In the genomic region with DNA sequence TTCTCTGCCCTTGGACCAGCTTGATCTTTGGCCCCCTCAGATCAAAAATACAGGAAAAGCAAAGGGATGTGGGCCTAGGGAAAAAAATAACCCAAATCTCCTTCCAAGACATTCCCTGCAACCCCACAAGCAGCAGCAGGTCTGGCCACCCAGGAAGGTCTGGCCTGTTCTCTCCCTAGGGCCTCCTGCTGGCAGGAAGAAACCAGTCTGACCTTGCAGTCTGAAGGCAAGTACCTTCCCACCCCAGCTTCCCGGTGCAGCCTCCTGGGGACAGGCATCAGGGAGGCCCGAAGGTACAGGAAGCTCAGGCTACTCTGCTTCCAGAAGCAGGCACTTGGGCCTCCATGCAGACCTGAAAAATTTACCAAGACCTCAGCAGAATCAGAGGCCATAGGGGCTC, we compare ENCODE assay signal across 29 mouse cellular contexts.
DNase-seq lines count a peak whose midpoint lies in the region; ATAC-seq and TF ChIP-seq lines count a peak whose summit lies in the region.
"Had no signal": no experiment of that assay in that cellular context is flagged by ENCODE, and none has a peak within 500 bp of the region (broad histone marks: within the 10 kb centered on the region; RNA-seq: fewer than 3 reads in every experiment).

No protein-coding gene starts in this region.

- no peak for DNase-seq in forebrain, postnatal 0 days
- no peak for DNase-seq in limb, embryonic 10.5 days (ENCODE audit: low spot score)
- DNase-seq in testis, postnatal 10 days (ENCODE audit: low spot score) = peak; percentile 63
- DNase-seq in testis, postnatal 14 days (ENCODE audit: low spot score) = no peak
- DNase-seq in frontal cortex, postnatal 14 days (ENCODE audit: low spot score in 2 of 2) = no peak
- DNase-seq: adrenal gland, adult 8-10 months; cerebellum, adult 11 months; cerebellum, adult 9-10 months; cerebellum, postnatal 36 days; gastrocnemius, postnatal 10 days; heart, postnatal 10 days; kidney, adult 2 months; kidney, postnatal 36 days; liver, postnatal 0 days; lung, postnatal 4 days; right cerebral cortex, adult 18-20 months; spleen, adult 18-20 months; thymus, postnatal 4 days had no signal

- no peak for TF ChIP-seq CTCF in forebrain, postnatal 0 days (IDR thresholded peaks at IDR 0.05; ENCODE audit: low read depth)

- WGBS in forebrain, embryonic 12.5 days = 55% methylated on average over 2 of the region's 2 CpGs
- WGBS in forebrain, postnatal 0 days = 53% methylated on average over 2 of the region's 2 CpGs
- 26% methylated on average over 2 of the region's 2 CpGs for WGBS in limb, embryonic 12.5 days
- 57% methylated on average over 2 of the region's 2 CpGs for WGBS in limb, embryonic 10.5 days

- H3K9ac ChIP-seq in forebrain, embryonic 12.5 days = no peak overlapping the region
- H3K9ac ChIP-seq in forebrain, postnatal 0 days = no peak overlapping the region
- H3K9ac ChIP-seq in limb, embryonic 12.5 days (replicated peaks) = no peak overlapping the region
- H3K9ac ChIP-seq: embryonic facial prominence, embryonic 12.5 days; heart, embryonic 13.5 days; intestine, embryonic 15.5 days; liver, embryonic 12.5 days; liver, postnatal 0 days had no signal

- H3K36me3 ChIP-seq in forebrain, embryonic 12.5 days (replicated peaks) = no peaks in the 10 kb centered on the region
- no peaks in the 10 kb centered on the region for H3K36me3 ChIP-seq in forebrain, postnatal 0 days (ENCODE audit: insufficient read depth)
- no peaks in the 10 kb centered on the region for H3K36me3 ChIP-seq in limb, embryonic 12.5 days
- no peaks in the 10 kb centered on the region for H3K36me3 ChIP-seq in limb, embryonic 10.5 days
- H3K36me3 ChIP-seq: embryonic facial prominence, embryonic 12.5 days; forebrain, embryonic 10.5 days; heart, embryonic 13.5 days; intestine, embryonic 15.5 days; liver, embryonic 12.5 days had no signal

- no peak for ATAC-seq in forebrain, embryonic 12.5 days (ENCODE audit: low FRiP score)
- ATAC-seq in forebrain, postnatal 0 days = no peak
- ATAC-seq in limb, embryonic 12.5 days (ENCODE audit: insufficient number of reproducible peaks, insufficient read depth, low FRiP score, low TSS enrichment, low read depth) = no peak
- ATAC-seq: CD4-positive, CD25-positive, alpha-beta regulatory T cell, adult 4 months; intestine, embryonic 15.5 days; liver, embryonic 12.5 days; liver, postnatal 0 days had no signal

- peak overlapping the region; percentile 42; the same call in 1 of the 2 replicates for H3K27ac ChIP-seq in forebrain, embryonic 12.5 days
- H3K27ac ChIP-seq in forebrain, postnatal 0 days (ENCODE audit: low read depth, low read length) = no peak overlapping the region
- H3K27ac ChIP-seq in limb, embryonic 12.5 days = 0 out of 2 replicates have a peak overlapping the region, but pooled peaks have one; percentile 4
- H3K27ac ChIP-seq in limb, embryonic 10.5 days = no peak overlapping the region
- H3K27ac ChIP-seq: embryonic facial prominence, embryonic 12.5 days; heart, embryonic 13.5 days; liver, embryonic 12.5 days had no signal

- H3K27me3 ChIP-seq in forebrain, embryonic 12.5 days = peaks cover 63% of the 10 kb centered on the region
- peaks cover 10% of the 10 kb centered on the region; the same call in 1 of the 2 replicates for H3K27me3 ChIP-seq in forebrain, postnatal 0 days (ENCODE audit: insufficient read depth, low read length)
- H3K27me3 ChIP-seq in limb, embryonic 12.5 days = peaks cover 21% of the 10 kb centered on the region
- H3K27me3 ChIP-seq in limb, embryonic 10.5 days (ENCODE audit: low read depth, poor library complexity, severe bottlenecking) = peaks cover 11% of the 10 kb centered on the region; the same call in 1 of the 2 replicates
- H3K27me3 ChIP-seq: intestine, embryonic 15.5 days had no signal

- H3K9me3 ChIP-seq in forebrain, embryonic 12.5 days = no peaks in the 10 kb centered on the region
- no peaks in the 10 kb centered on the region for H3K9me3 ChIP-seq in forebrain, postnatal 0 days (ENCODE audit: low read length)
- H3K9me3 ChIP-seq in limb, embryonic 12.5 days = no peaks in the 10 kb centered on the region
- H3K9me3 ChIP-seq in limb, embryonic 10.5 days (replicated peaks) = no peaks in the 10 kb centered on the region
- H3K9me3 ChIP-seq: embryonic facial prominence, embryonic 12.5 days; forebrain, embryonic 10.5 days; heart, embryonic 13.5 days; intestine, embryonic 15.5 days; liver, embryonic 12.5 days had no signal

- H3K4me2 ChIP-seq in forebrain, embryonic 12.5 days = no peak overlapping the region
- no peak overlapping the region for H3K4me2 ChIP-seq in forebrain, postnatal 0 days (ENCODE audit: low read depth)
- H3K4me2 ChIP-seq in limb, embryonic 12.5 days = no peak overlapping the region
- H3K4me2 ChIP-seq: embryonic facial prominence, embryonic 12.5 days; heart, embryonic 13.5 days; intestine, embryonic 15.5 days; liver, embryonic 12.5 days had no signal

- H3K4me3 ChIP-seq in forebrain, embryonic 12.5 days (replicated peaks) = no peak overlapping the region
- no peak overlapping the region for H3K4me3 ChIP-seq in forebrain, postnatal 0 days (ENCODE audit: low read depth, low read length)
- H3K4me3 ChIP-seq in limb, embryonic 12.5 days (replicated peaks) = no peak overlapping the region
- H3K4me3 ChIP-seq in limb, embryonic 10.5 days = no peak overlapping the region
- H3K4me3 ChIP-seq: embryonic facial prominence, embryonic 12.5 days; forebrain, embryonic 10.5 days; heart, embryonic 13.5 days; intestine, embryonic 15.5 days; layer of hippocampus, adult 2 months; left cerebral cortex, adult 2 months; liver, embryonic 12.5 days; megakaryocyte, embryonic 14.5 days had no signal

- H3K4me1 ChIP-seq in forebrain, embryonic 12.5 days = peaks cover 17% of the 10 kb centered on the region
- H3K4me1 ChIP-seq in forebrain, postnatal 0 days (ENCODE audit: insufficient read depth) = 0 out of 2 replicates have a peak, but pooled peaks cover 9% of the 10 kb centered on the region
- peaks cover 14% of the 10 kb centered on the region for H3K4me1 ChIP-seq in limb, embryonic 12.5 days (replicated peaks)
- H3K4me1 ChIP-seq in limb, embryonic 10.5 days = peaks cover 18% of the 10 kb centered on the region
- H3K4me1 ChIP-seq: intestine, embryonic 15.5 days; liver, embryonic 12.5 days; megakaryocyte, embryonic 14.5 days had no signal

Comparison
In these comparisons a context has a peak if more than half of its experiments do, and no peak if none do; other contexts are left out.
1. H3K27ac ChIP-seq: peak in forebrain, embryonic 12.5 days (single experiment) and limb, embryonic 12.5 days (single experiment); none in forebrain, postnatal 0 days (single experiment) and limb, embryonic 10.5 days (single experiment).